Mouse (Mus musculus): ENCODE results near the gene Znfx1. TPM values are rescaled to one million over a fixed set of nuclear protein-coding genes. Genes with fewer than 3 reads are reported as not detected.

The Znfx1 gene
- polyA plus RNA-seq, 1 experiment from 2014 or later: 5.3 TPM

GRCm38 (mm10) chr2:167066528-167067516 is 4.0 kb upstream of the Znfx1 start:
- peaks cover 36% of the 10 kb centered on the region for H3K36me3 ChIP-seq (replicated peaks)
- 0 out of 2 replicates have a peak overlapping the region, but pooled peaks have one; percentile 51 for H3K27ac ChIP-seq
- WGBS: 35% methylated on average over 6 of the region's 6 CpGs
- H3K4me1 ChIP-seq: peaks cover 36% of the 10 kb centered on the region
- peak; percentile 55 for DNase-seq (ENCODE audit: extremely low spot score, low spot score)
- no peaks in the 10 kb centered on the region for H3K9me3 ChIP-seq
- no peaks in the 10 kb centered on the region for H3K27me3 ChIP-seq (ENCODE audit: poor library complexity, severe bottlenecking)
- H3K4me3 ChIP-seq: peak overlapping the region; percentile 10; the same call in 1 of the 2 replicates

GRCm38 (mm10) chr2:167066031-167066430 is 3.2 kb upstream of the Znfx1 start:
- H3K27ac ChIP-seq: 0 out of 2 replicates have a peak overlapping the region, but pooled peaks have one; percentile 35
- H3K36me3 ChIP-seq (replicated peaks): peaks cover 36% of the 10 kb centered on the region
- peaks cover 37% of the 10 kb centered on the region for H3K4me1 ChIP-seq
- H3K9me3 ChIP-seq: no peaks in the 10 kb centered on the region
- peak overlapping the region; percentile 87 for H3K4me3 ChIP-seq
- 55% methylated on average over 1 of the region's 1 CpGs for WGBS
- DNase-seq (ENCODE audit: extremely low spot score, low spot score): no peak
- H3K27me3 ChIP-seq (ENCODE audit: poor library complexity, severe bottlenecking): no peaks in the 10 kb centered on the region

- no peaks in the 10 kb centered on the region for H3K27me3 ChIP-seq (ENCODE audit: poor library complexity, severe bottlenecking)
Measured at GRCm38 (mm10) chr2:167064601-167065295, 1.9 kb upstream of the Znfx1 start.

GRCm38 (mm10) chr2:167063906-167064496 is 1.2 kb upstream of the Znfx1 start:
- H3K36me3 ChIP-seq (replicated peaks): peaks cover 45% of the 10 kb centered on the region
- H3K4me3 ChIP-seq: peak overlapping the region; percentile 87
- H3K27me3 ChIP-seq (ENCODE audit: poor library complexity, severe bottlenecking): no peaks in the 10 kb centered on the region
- no peak for DNase-seq (ENCODE audit: extremely low spot score, low spot score)
- H3K4me1 ChIP-seq: peaks cover 51% of the 10 kb centered on the region
- 1% methylated on average over 7 of the region's 7 CpGs for WGBS
- no peaks in the 10 kb centered on the region for H3K9me3 ChIP-seq
- H3K27ac ChIP-seq: peak overlapping the region; percentile 98

More at GRCm38 (mm10) chr2:167064601-167065295, 1.9 kb upstream of the Znfx1 start:
- Histone ChIP-seq H3K36me3 (replicated peaks) (peaks cover 40% of the 10 kb centered on the region), H3K9me3 (no peaks in the 10 kb centered on the region), H3K27ac (peak overlapping the region; percentile 98), H3K4me1 (peaks cover 47% of the 10 kb centered on the region), H3K4me3 (peak overlapping the region; percentile 87)
- no peak for DNase-seq (ENCODE audit: extremely low spot score, low spot score)
- 28% methylated on average over 9 of the region's 9 CpGs for WGBS

- H3K27me3 ChIP-seq (ENCODE audit: poor library complexity, severe bottlenecking): no peaks in the 10 kb centered on the region
- no peaks in the 10 kb centered on the region for H3K9me3 ChIP-seq
- peak overlapping the region; percentile 87 for H3K4me3 ChIP-seq
- WGBS: under 1% methylated on average over 36 of the region's 60 CpGs
- peak; percentile 83 for DNase-seq (ENCODE audit: extremely low spot score, low spot score)
- H3K4me1 ChIP-seq: peaks cover 51% of the 10 kb centered on the region
- H3K36me3 ChIP-seq (replicated peaks): peaks cover 57% of the 10 kb centered on the region
- H3K27ac ChIP-seq: peak overlapping the region; percentile 98
Measured at GRCm38 (mm10) chr2:167062497-167062911, 311 bp downstream of the Znfx1 start.

- Histone ChIP-seq H3K4me3 (peak overlapping the region; percentile 87), H3K36me3 (replicated peaks) (peaks cover 61% of the 10 kb centered on the region), H3K9me3 (no peaks in the 10 kb centered on the region), H3K4me1 (peaks cover 51% of the 10 kb centered on the region), H3K27ac (peak overlapping the region; percentile 98), H3K27me3 (ENCODE audit: poor library complexity, severe bottlenecking) (no peaks in the 10 kb centered on the region)
- DNase-seq (ENCODE audit: extremely low spot score, low spot score): no peak
- WGBS: 27% methylated on average over 11 of the region's 11 CpGs
Measured at GRCm38 (mm10) chr2:167061381-167062034, 1.3 kb downstream of the Znfx1 start.

- DNase-seq (ENCODE audit: extremely low spot score, low spot score): no peak
- Histone ChIP-seq H3K4me3 (peak overlapping the region; percentile 87; the same call in 1 of the 2 replicates), H3K4me1 (peaks cover 47% of the 10 kb centered on the region), H3K9me3 (no peaks in the 10 kb centered on the region), H3K27ac (no peak overlapping the region), H3K36me3 (replicated peaks) (peaks cover 61% of the 10 kb centered on the region), H3K27me3 (ENCODE audit: poor library complexity, severe bottlenecking) (no peaks in the 10 kb centered on the region)
Measured at GRCm38 (mm10) chr2:167060761-167061160, 2.1 kb downstream of the Znfx1 start.

- no peak for DNase-seq (ENCODE audit: extremely low spot score, low spot score)
- Histone ChIP-seq H3K9me3 (no peaks in the 10 kb centered on the region), H3K4me1 (peaks cover 43% of the 10 kb centered on the region), H3K27me3 (ENCODE audit: poor library complexity, severe bottlenecking) (no peaks in the 10 kb centered on the region), H3K36me3 (replicated peaks) (peaks cover 61% of the 10 kb centered on the region), H3K27ac (no peak overlapping the region), H3K4me3 (peak overlapping the region; percentile 15; the same call in 1 of the 2 replicates)
- WGBS: 68% methylated on average over 3 of the region's 3 CpGs
Measured at GRCm38 (mm10) chr2:167060360-167060759, 2.5 kb downstream of the Znfx1 start.

- WGBS: 64% methylated on average over 12 of the region's 12 CpGs
- peaks cover 39% of the 10 kb centered on the region for H3K4me1 ChIP-seq
- DNase-seq (ENCODE audit: extremely low spot score, low spot score): no peak
- H3K27me3 ChIP-seq (ENCODE audit: poor library complexity, severe bottlenecking): no peaks in the 10 kb centered on the region
- peaks cover 61% of the 10 kb centered on the region for H3K36me3 ChIP-seq (replicated peaks)
- no peak overlapping the region for H3K27ac ChIP-seq
- H3K9me3 ChIP-seq: no peaks in the 10 kb centered on the region
- 0 out of 2 replicates have a peak overlapping the region, but pooled peaks have one; percentile 10 for H3K4me3 ChIP-seq
Measured at GRCm38 (mm10) chr2:167059960-167060359, 2.9 kb downstream of the Znfx1 start.

- WGBS: 41% methylated on average over 8 of the region's 8 CpGs
- H3K9me3 ChIP-seq: no peaks in the 10 kb centered on the region
- peaks cover 61% of the 10 kb centered on the region for H3K36me3 ChIP-seq (replicated peaks)
- H3K4me3 ChIP-seq: 0 out of 2 replicates have a peak overlapping the region, but pooled peaks have one; percentile 10
- H3K4me1 ChIP-seq: peaks cover 34% of the 10 kb centered on the region
- no peak for DNase-seq (ENCODE audit: extremely low spot score, low spot score)
- H3K27me3 ChIP-seq (ENCODE audit: poor library complexity, severe bottlenecking): no peaks in the 10 kb centered on the region
- H3K27ac ChIP-seq: no peak overlapping the region
Measured at GRCm38 (mm10) chr2:167059536-167059935, 3.3 kb downstream of the Znfx1 start.

- 69% methylated on average over 3 of the region's 3 CpGs for WGBS
- DNase-seq (ENCODE audit: extremely low spot score, low spot score): no peak
- Histone ChIP-seq H3K4me1 (peaks cover 34% of the 10 kb centered on the region), H3K36me3 (replicated peaks) (peaks cover 61% of the 10 kb centered on the region), H3K9me3 (no peaks in the 10 kb centered on the region), H3K4me3 (no peak overlapping the region), H3K27me3 (ENCODE audit: poor library complexity, severe bottlenecking) (no peaks in the 10 kb centered on the region), H3K27ac (no peak overlapping the region)
Measured at GRCm38 (mm10) chr2:167058814-167059387, 3.9 kb downstream of the Znfx1 start.
